Mouse (Mus musculus): ENCODE data around the gene Ano6.

DNA sequence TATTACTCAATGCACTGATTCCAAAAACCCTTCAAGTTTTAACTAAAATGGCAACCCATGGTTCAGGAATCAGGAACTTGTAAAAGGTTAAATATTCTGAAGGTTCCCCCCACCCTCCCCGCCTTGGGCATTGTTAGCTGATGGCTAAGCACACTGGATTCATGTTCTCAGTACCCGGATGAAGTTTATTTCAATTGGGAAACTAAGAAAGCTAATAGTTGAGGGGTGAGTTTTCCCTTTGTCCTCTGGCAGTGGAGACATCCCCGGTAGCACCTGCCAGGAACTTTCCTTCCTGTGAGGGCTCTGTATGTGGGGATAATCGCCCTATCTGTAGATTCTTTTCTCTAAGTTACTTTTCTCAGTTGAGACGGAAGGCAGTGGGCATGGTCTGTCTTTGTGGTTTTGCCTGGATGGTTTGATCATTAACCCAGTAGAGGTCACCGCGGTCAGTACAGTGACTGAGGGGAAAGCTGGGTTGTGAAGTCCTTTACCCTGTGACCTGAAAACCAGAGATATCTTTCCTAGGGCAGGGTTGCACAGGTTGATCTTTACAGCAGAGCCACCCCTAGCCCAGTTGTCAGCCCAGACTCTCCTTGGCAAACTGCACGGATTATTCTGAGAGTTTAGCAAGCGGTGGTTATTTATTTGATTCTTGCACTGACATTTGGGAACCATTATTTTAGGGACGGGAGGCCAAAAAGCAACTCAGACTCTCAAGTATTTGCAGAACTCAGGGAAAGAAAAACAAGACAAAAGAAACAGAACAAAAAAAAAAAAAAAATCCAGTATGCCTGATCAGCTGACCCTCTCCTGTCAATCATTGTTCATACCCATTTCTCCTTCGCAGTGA lies 47.8 kb downstream of the Ano6 start:
- TF ChIP-seq CTCF (IDR thresholded peaks at IDR 0.05; ENCODE audit: extremely low read depth, insufficient read depth, insufficient read length, insufficient replicate concordance) (no peak), POLR2A (IDR thresholded peaks at IDR 0.05; ENCODE audit: low read depth, low read length) (no peak)

Measured in spleen, adult 2 months (tissue).